Mouse (Mus musculus): ENCODE data around the gene Slc7a5. TPM values are rescaled to one million over a fixed set of nuclear protein-coding genes. Genes with fewer than 3 reads are reported as not detected.

The Slc7a5 gene
- polyA plus RNA-seq, 1 experiment from 2014 or later = 15.1 TPM

DNA sequence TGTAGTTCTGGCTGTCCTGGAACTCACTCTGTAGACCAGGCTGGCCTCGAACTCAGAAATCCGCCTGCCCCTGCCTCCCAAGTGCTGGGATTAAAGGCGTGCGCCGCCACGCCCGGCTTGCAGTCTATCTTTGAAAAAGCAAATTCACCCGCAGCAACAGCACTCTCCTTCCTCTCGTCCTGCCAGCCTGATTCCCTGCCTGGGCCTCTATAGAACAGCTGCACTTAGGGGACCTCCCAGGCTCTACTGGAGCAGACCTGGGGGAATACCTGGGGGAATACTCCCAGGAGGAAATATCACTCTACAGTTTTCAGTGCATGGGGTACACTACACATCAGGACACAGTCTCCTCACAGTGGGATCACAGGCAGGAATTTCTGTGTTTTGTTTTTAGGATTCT, 58.2 kb downstream of the Slc7a5 start:
- Histone ChIP-seq H3K27ac (ENCODE audit: low read length) (no peak overlapping the region), H3K4me1 (ENCODE audit: insufficient read depth, low read length) (peaks cover 6% of the 10 kb centered on the region; the same call in 1 of the 2 replicates), H3K9ac (replicated peaks; ENCODE audit: low read length) (no peak overlapping the region), H3K9me3 (ENCODE audit: low read length) (no peaks in the 10 kb centered on the region), H3K4me3 (ENCODE audit: low read length) (no peak overlapping the region), H3K4me2 (replicated peaks; ENCODE audit: low read depth, low read length) (no peak overlapping the region), H3K27me3 (ENCODE audit: insufficient read depth, low read length) (0 out of 2 replicates have a peak, but pooled peaks cover 2% of the 10 kb centered on the region), H3K36me3 (ENCODE audit: insufficient read depth, low read length) (no peaks in the 10 kb centered on the region)
- 66% methylated on average over 9 of the region's 9 CpGs for whole genome bisulfite sequencing
- no peak for ATAC-seq (ENCODE audit: low FRiP score, low TSS enrichment)

GRCm38 (mm10) chr8:121848495-121848894, 59.0 kb downstream of the Slc7a5 start:
- H3K27me3 ChIP-seq (ENCODE audit: insufficient read depth, low read length) = 0 out of 2 replicates have a peak, but pooled peaks cover 2% of the 10 kb centered on the region
- no peak overlapping the region for H3K4me3 ChIP-seq (ENCODE audit: low read length)
- ATAC-seq (ENCODE audit: low FRiP score, low TSS enrichment) = no peak
- H3K4me1 ChIP-seq (ENCODE audit: insufficient read depth, low read length) = peaks cover 6% of the 10 kb centered on the region; the same call in 1 of the 2 replicates
- no peak overlapping the region for H3K4me2 ChIP-seq (replicated peaks; ENCODE audit: low read depth, low read length)
- H3K27ac ChIP-seq (ENCODE audit: low read length) = no peak overlapping the region
- H3K9ac ChIP-seq (replicated peaks; ENCODE audit: low read length) = no peak overlapping the region
- no peaks in the 10 kb centered on the region for H3K36me3 ChIP-seq (ENCODE audit: insufficient read depth, low read length)
- no peaks in the 10 kb centered on the region for H3K9me3 ChIP-seq (ENCODE audit: low read length)
- 54% methylated on average over 10 of the region's 10 CpGs for WGBS

- Histone ChIP-seq H3K27ac (ENCODE audit: low read length) (no peak overlapping the region), H3K4me2 (replicated peaks; ENCODE audit: low read depth, low read length) (no peak overlapping the region), H3K9ac (replicated peaks; ENCODE audit: low read length) (no peak overlapping the region), H3K4me3 (ENCODE audit: low read length) (no peak overlapping the region), H3K4me1 (ENCODE audit: insufficient read depth, low read length) (peaks cover 6% of the 10 kb centered on the region; the same call in 1 of the 2 replicates), H3K27me3 (ENCODE audit: insufficient read depth, low read length) (0 out of 2 replicates have a peak, but pooled peaks cover 2% of the 10 kb centered on the region), H3K9me3 (ENCODE audit: low read length) (no peaks in the 10 kb centered on the region), H3K36me3 (ENCODE audit: insufficient read depth, low read length) (no peaks in the 10 kb centered on the region)
- 61% methylated on average over 6 of the region's 6 CpGs for WGBS
- no peak for ATAC-seq (ENCODE audit: low FRiP score, low TSS enrichment)
Observed at GRCm38 (mm10) chr8:121847987-121848386, 59.5 kb downstream of the Slc7a5 start.

- Histone ChIP-seq H3K4me1 (ENCODE audit: insufficient read depth, low read length) (peaks cover 6% of the 10 kb centered on the region; the same call in 1 of the 2 replicates), H3K27ac (ENCODE audit: low read length) (no peak overlapping the region), H3K9ac (replicated peaks; ENCODE audit: low read length) (no peak overlapping the region), H3K4me2 (replicated peaks; ENCODE audit: low read depth, low read length) (no peak overlapping the region), H3K9me3 (ENCODE audit: low read length) (no peaks in the 10 kb centered on the region), H3K36me3 (ENCODE audit: insufficient read depth, low read length) (no peaks in the 10 kb centered on the region), H3K4me3 (ENCODE audit: low read length) (no peak overlapping the region), H3K27me3 (ENCODE audit: insufficient read depth, low read length) (0 out of 2 replicates have a peak, but pooled peaks cover 2% of the 10 kb centered on the region)
- WGBS = 70% methylated on average over 10 of the region's 10 CpGs
- ATAC-seq (ENCODE audit: low FRiP score, low TSS enrichment) = no peak
Observed at GRCm38 (mm10) chr8:121847261-121847822, 60.2 kb downstream of the Slc7a5 start.

GRCm38 (mm10) chr8:121846815-121847214, 60.7 kb downstream of the Slc7a5 start:
- Histone ChIP-seq H3K9me3 (ENCODE audit: low read length) (no peaks in the 10 kb centered on the region), H3K36me3 (ENCODE audit: insufficient read depth, low read length) (no peaks in the 10 kb centered on the region), H3K27ac (ENCODE audit: low read length) (no peak overlapping the region), H3K27me3 (ENCODE audit: insufficient read depth, low read length) (0 out of 2 replicates have a peak, but pooled peaks cover 2% of the 10 kb centered on the region), H3K4me1 (ENCODE audit: insufficient read depth, low read length) (peaks cover 6% of the 10 kb centered on the region; the same call in 1 of the 2 replicates), H3K4me2 (replicated peaks; ENCODE audit: low read depth, low read length) (no peak overlapping the region), H3K9ac (replicated peaks; ENCODE audit: low read length) (no peak overlapping the region), H3K4me3 (ENCODE audit: low read length) (no peak overlapping the region)
- no peak for ATAC-seq (ENCODE audit: low FRiP score, low TSS enrichment)

- 65% methylated on average over 6 of the region's 7 CpGs for WGBS
- Histone ChIP-seq H3K27ac (ENCODE audit: low read length) (no peak overlapping the region), H3K9me3 (ENCODE audit: low read length) (no peaks in the 10 kb centered on the region), H3K27me3 (ENCODE audit: insufficient read depth, low read length) (no peaks in the 10 kb centered on the region), H3K36me3 (ENCODE audit: insufficient read depth, low read length) (no peaks in the 10 kb centered on the region), H3K4me1 (ENCODE audit: insufficient read depth, low read length) (no peaks in the 10 kb centered on the region), H3K4me2 (replicated peaks; ENCODE audit: low read depth, low read length) (no peak overlapping the region), H3K9ac (replicated peaks; ENCODE audit: low read length) (no peak overlapping the region), H3K4me3 (ENCODE audit: low read length) (no peak overlapping the region)
- no peak for ATAC-seq (ENCODE audit: low FRiP score, low TSS enrichment)
Observed at GRCm38 (mm10) chr8:121844765-121845164, 62.7 kb downstream of the Slc7a5 start.

- no peak overlapping the region for H3K4me3 ChIP-seq (ENCODE audit: low read length)
- H3K4me2 ChIP-seq (replicated peaks; ENCODE audit: low read depth, low read length) = no peak overlapping the region
- H3K27me3 ChIP-seq (ENCODE audit: insufficient read depth, low read length) = no peaks in the 10 kb centered on the region
- 68% methylated on average over 3 of the region's 3 CpGs for WGBS
- no peak for ATAC-seq (ENCODE audit: low FRiP score, low TSS enrichment)
- no peaks in the 10 kb centered on the region for H3K36me3 ChIP-seq (ENCODE audit: insufficient read depth, low read length)
- H3K9me3 ChIP-seq (ENCODE audit: low read length) = no peaks in the 10 kb centered on the region
- H3K4me1 ChIP-seq (ENCODE audit: insufficient read depth, low read length) = no peaks in the 10 kb centered on the region
- no peak overlapping the region for H3K9ac ChIP-seq (replicated peaks; ENCODE audit: low read length)
- no peak overlapping the region for H3K27ac ChIP-seq (ENCODE audit: low read length)
Observed at GRCm38 (mm10) chr8:121843184-121843733, 64.2 kb downstream of the Slc7a5 start.

DNA sequence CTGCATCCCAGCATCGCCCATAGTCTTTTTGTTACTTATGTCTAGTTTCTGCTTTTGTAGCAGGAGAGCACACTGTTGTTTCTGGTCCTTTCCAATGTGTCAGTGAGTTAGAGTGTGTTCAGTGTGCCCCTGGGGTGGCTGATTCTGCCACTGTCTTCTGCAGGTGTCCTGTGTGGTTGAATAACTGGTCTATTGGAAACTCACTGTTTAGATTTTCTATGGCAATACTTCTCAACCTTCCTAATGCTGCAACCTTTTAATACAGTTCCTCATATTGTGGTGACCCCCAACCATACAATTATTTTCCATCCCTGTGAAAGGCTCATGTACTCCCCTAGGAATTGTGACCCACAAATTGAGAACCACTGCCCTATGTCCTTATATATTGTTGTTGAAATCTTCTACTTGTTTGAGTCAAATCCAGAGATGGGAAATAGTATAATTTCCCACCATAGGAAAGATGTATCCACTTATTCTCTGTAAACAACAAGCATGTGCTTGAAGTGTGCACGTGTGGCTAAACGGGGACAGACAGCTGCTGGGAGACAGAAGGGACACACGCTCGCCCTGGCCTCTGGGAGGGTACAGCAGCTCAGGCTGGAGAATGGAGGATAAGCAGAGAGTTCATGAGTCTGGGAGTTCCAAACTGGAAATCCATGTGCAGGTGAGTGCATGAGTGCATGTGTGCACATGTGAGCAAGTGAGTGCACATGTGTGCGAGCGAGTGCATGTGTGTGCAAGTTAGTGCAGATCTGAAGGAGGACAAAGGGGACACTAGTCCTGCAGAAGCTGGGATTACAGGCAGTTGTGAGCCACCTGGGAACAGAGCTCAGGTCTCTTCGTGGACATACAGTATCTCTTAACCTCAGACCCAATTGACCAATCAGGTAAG, 65.2 kb downstream of the Slc7a5 start:
- H3K4me2 ChIP-seq (replicated peaks; ENCODE audit: low read depth, low read length) = no peak overlapping the region
- no peak overlapping the region for H3K27ac ChIP-seq (ENCODE audit: low read length)
- no peak overlapping the region for H3K9ac ChIP-seq (replicated peaks; ENCODE audit: low read length)
- H3K4me1 ChIP-seq (ENCODE audit: insufficient read depth, low read length) = no peaks in the 10 kb centered on the region
- H3K9me3 ChIP-seq (ENCODE audit: low read length) = no peaks in the 10 kb centered on the region
- H3K27me3 ChIP-seq (ENCODE audit: insufficient read depth, low read length) = no peaks in the 10 kb centered on the region
- 90% methylated on average over 8 of the region's 8 CpGs for WGBS
- H3K4me3 ChIP-seq (ENCODE audit: low read length) = no peak overlapping the region
- no peaks in the 10 kb centered on the region for H3K36me3 ChIP-seq (ENCODE audit: insufficient read depth, low read length)
- ATAC-seq (ENCODE audit: low FRiP score, low TSS enrichment) = no peak

DNA sequence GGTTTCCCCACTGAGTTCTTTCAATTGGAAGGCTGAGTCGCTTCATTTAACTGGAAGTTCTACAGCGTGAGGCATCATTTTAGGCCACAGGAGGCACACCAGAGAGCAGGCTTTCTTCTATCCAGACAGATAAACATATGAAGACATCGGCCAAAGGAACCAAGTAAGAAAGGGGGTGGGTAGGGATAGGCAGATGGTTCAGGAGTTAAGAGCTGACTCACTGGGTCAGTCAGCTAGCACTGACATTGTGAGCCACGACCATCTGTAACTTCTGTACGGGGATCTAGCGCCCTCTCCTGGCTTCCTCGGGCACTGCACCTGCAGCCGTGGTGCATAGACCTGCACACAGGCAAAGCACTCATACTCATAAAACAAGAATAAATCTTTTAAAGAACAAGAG, 66.3 kb downstream of the Slc7a5 start:
- Histone ChIP-seq H3K36me3 (ENCODE audit: insufficient read depth, low read length) (no peaks in the 10 kb centered on the region), H3K4me2 (replicated peaks; ENCODE audit: low read depth, low read length) (no peak overlapping the region), H3K4me1 (ENCODE audit: insufficient read depth, low read length) (no peaks in the 10 kb centered on the region), H3K9me3 (ENCODE audit: low read length) (no peaks in the 10 kb centered on the region), H3K27ac (ENCODE audit: low read length) (no peak overlapping the region), H3K9ac (replicated peaks; ENCODE audit: low read length) (no peak overlapping the region), H3K4me3 (ENCODE audit: low read length) (no peak overlapping the region), H3K27me3 (ENCODE audit: insufficient read depth, low read length) (no peaks in the 10 kb centered on the region)
- no peak for ATAC-seq (ENCODE audit: low FRiP score, low TSS enrichment)
- WGBS = 61% methylated on average over 8 of the region's 8 CpGs
